15 mouse cellular contexts compared by ENCODE assay signal in genomic region chr12:25240796-25241195, GRCm38 (mm10).
DNase-seq lines count a peak whose midpoint lies in the region; ATAC-seq lines count a peak whose summit lies in the region.
"Had no signal": no experiment of that assay in that cellular context is flagged by ENCODE, and none has a peak within 500 bp of the region (broad histone marks: within the 10 kb centered on the region; RNA-seq: fewer than 3 reads in every experiment).

No protein-coding gene starts in this region.

- no peaks in the 10 kb centered on the region for H3K36me3 ChIP-seq in forebrain, embryonic 16.5 days (ENCODE audit: control insufficient read depth, insufficient read depth)
- H3K36me3 ChIP-seq: embryonic facial prominence, embryonic 15.5 days; hindbrain, embryonic 15.5 days; limb, embryonic 15.5 days; midbrain, embryonic 12.5 days had no signal

- WGBS in forebrain, embryonic 16.5 days = 76% methylated on average over 3 of the region's 3 CpGs

- H3K4me1 ChIP-seq in forebrain, embryonic 16.5 days (replicated peaks; ENCODE audit: control insufficient read depth, insufficient read depth, low read length) = peaks cover 10% of the 10 kb centered on the region
- H3K4me1 ChIP-seq: forebrain, embryonic 13.5 days; hindbrain, embryonic 15.5 days; midbrain, embryonic 12.5 days had no signal

- no peaks in the 10 kb centered on the region for H3K9me3 ChIP-seq in forebrain, embryonic 16.5 days (ENCODE audit: control insufficient read depth, low read length)
- H3K9me3 ChIP-seq: embryonic facial prominence, embryonic 15.5 days; forebrain, embryonic 13.5 days; hindbrain, embryonic 15.5 days; limb, embryonic 15.5 days; midbrain, embryonic 12.5 days had no signal

- H3K9ac ChIP-seq in forebrain, embryonic 16.5 days (replicated peaks; ENCODE audit: low read depth, low read length) = no peak overlapping the region
- H3K9ac ChIP-seq: embryonic facial prominence, embryonic 15.5 days; forebrain, embryonic 13.5 days; hindbrain, embryonic 15.5 days; limb, embryonic 15.5 days; midbrain, embryonic 12.5 days had no signal

- intact Hi-C loops in left cerebral cortex, postnatal 4 days (cut with DNase I) = no loop called here

- H3K27ac ChIP-seq in forebrain, embryonic 16.5 days (ENCODE audit: low read length) = no peak overlapping the region
- H3K27ac ChIP-seq: embryonic facial prominence, embryonic 15.5 days; forebrain, embryonic 13.5 days; hindbrain, embryonic 15.5 days; limb, embryonic 15.5 days; midbrain, embryonic 12.5 days had no signal

- no peak for ATAC-seq in forebrain, embryonic 16.5 days
- ATAC-seq: forebrain, embryonic 13.5 days had no signal

- no peak overlapping the region for H3K4me2 ChIP-seq in forebrain, embryonic 16.5 days (ENCODE audit: low read length)
- H3K4me2 ChIP-seq: embryonic facial prominence, embryonic 15.5 days; forebrain, embryonic 13.5 days; hindbrain, embryonic 15.5 days; limb, embryonic 15.5 days; midbrain, embryonic 12.5 days had no signal

- H3K27me3 ChIP-seq in forebrain, embryonic 16.5 days (replicated peaks; ENCODE audit: control insufficient read depth, insufficient read depth, low read length) = no peaks in the 10 kb centered on the region
- H3K27me3 ChIP-seq: embryonic facial prominence, embryonic 15.5 days; forebrain, embryonic 13.5 days; hindbrain, embryonic 15.5 days; limb, embryonic 15.5 days had no signal

- no peak overlapping the region for H3K4me3 ChIP-seq in forebrain, embryonic 16.5 days (replicated peaks; ENCODE audit: low read length)
- H3K4me3 ChIP-seq: embryonic facial prominence, embryonic 15.5 days; forebrain, embryonic 13.5 days; hindbrain, embryonic 15.5 days; limb, embryonic 15.5 days; midbrain, embryonic 12.5 days had no signal

- peak; percentile 25 to 29 for DNase-seq in frontal cortex, adult 2 months (ENCODE audit: extremely low spot score in 1 of 2, low spot score in 1 of 2)
- no peak for DNase-seq in frontal cortex, postnatal 25 days (ENCODE audit: low spot score in 2 of 2)
- peak; percentile 18 for DNase-seq in left cerebral cortex, adult 11 months (ENCODE audit: low spot score)
- DNase-seq in left cerebral cortex, postnatal 4 days = no peak
- peak; percentile 31 for DNase-seq in brain, adult 2 months (ENCODE audit: low read depth, low spot score)
- DNase-seq in fat pad, adult 2 months (ENCODE audit: extremely low read depth, low read depth, low spot score) = peak; percentile 58
- DNase-seq: heart, postnatal 10 days; kidney, adult 8-10 months; lung, adult 18-20 months had no signal

Comparison
In these comparisons a context has a peak if more than half of its experiments do, and no peak if none do; other contexts are left out.
1. DNase-seq: peak in frontal cortex, adult 2 months (2 of 2), left cerebral cortex, adult 11 months (single experiment), brain, adult 2 months (single experiment) and fat pad, adult 2 months (single experiment); none in frontal cortex, postnatal 25 days (0 of 2) and left cerebral cortex, postnatal 4 days (single experiment).